Mouse (Mus musculus) skeletal muscle tissue, adult 2 months (tissue): ENCODE measurements around the gene Adh6a.

Source experiments
- DNase-seq: peaks from one replicate; pipeline ENCODE4 v3.0.0-alpha.2; 2012; ENCODE audit warnings: low read depth, low spot score

The Adh6a gene

GRCm38 (mm10) chr3:138312965-138313364 lies at the start of gene Adh6a:
Adh6a (plus strand) TSS chr3:138313286.
- DNase-seq = no peak

GRCm38 (mm10) chr3:138264648-138265047 lies 48.4 kb upstream of the Adh6a start:
- DNase-seq = no peak

GRCm38 (mm10) chr3:138270507-138270906 lies 42.6 kb upstream of the Adh6a start:
- peak; percentile 72 for DNase-seq

- no peak for DNase-seq
Measured at GRCm38 (mm10) chr3:138271297-138271696, 41.8 kb upstream of the Adh6a start.

- no peak for DNase-seq
Measured at GRCm38 (mm10) chr3:138273080-138273479, 40.0 kb upstream of the Adh6a start.

GRCm38 (mm10) chr3:138275100-138275499 lies 38.0 kb upstream of the Adh6a start:
- DNase-seq = no peak

GRCm38 (mm10) chr3:138282556-138282955 lies 30.5 kb upstream of the Adh6a start:
- no peak for DNase-seq

GRCm38 (mm10) chr3:138283831-138284230 lies 29.3 kb upstream of the Adh6a start:
- DNase-seq = no peak

- DNase-seq = no peak
Measured at GRCm38 (mm10) chr3:138285986-138286385, 27.1 kb upstream of the Adh6a start.

- DNase-seq = no peak
Measured at GRCm38 (mm10) chr3:138287686-138288085, 25.4 kb upstream of the Adh6a start.

GRCm38 (mm10) chr3:138290672-138291071 lies 22.4 kb upstream of the Adh6a start:
- no peak for DNase-seq

GRCm38 (mm10) chr3:138291529-138292117 lies 21.5 kb upstream of the Adh6a start:
- DNase-seq = no peak

- DNase-seq = no peak
Measured at GRCm38 (mm10) chr3:138293298-138293895, 19.7 kb upstream of the Adh6a start.

GRCm38 (mm10) chr3:138300130-138300529 lies 13.0 kb upstream of the Adh6a start:
- DNase-seq = no peak

- peak; percentile 12 for DNase-seq
Measured at GRCm38 (mm10) chr3:138302676-138303075, 10.4 kb upstream of the Adh6a start.

GRCm38 (mm10) chr3:138303771-138304488 lies 9.2 kb upstream of the Adh6a start:
- peak; percentile 60 for DNase-seq

GRCm38 (mm10) chr3:138304489-138304871 lies 8.6 kb upstream of the Adh6a start:
- no peak for DNase-seq

GRCm38 (mm10) chr3:138305486-138306289 lies 7.4 kb upstream of the Adh6a start:
- DNase-seq = peak; percentile 12

- no peak for DNase-seq
Measured at GRCm38 (mm10) chr3:138306290-138306683, 6.8 kb upstream of the Adh6a start.

- DNase-seq = no peak
Measured at GRCm38 (mm10) chr3:138309910-138310309, 3.2 kb upstream of the Adh6a start.

GRCm38 (mm10) chr3:138311015-138311414 lies 2.1 kb upstream of the Adh6a start:
- DNase-seq = no peak

GRCm38 (mm10) chr3:138316908-138317472 lies 3.9 kb downstream of the Adh6a start:
- no peak for DNase-seq
